In genomic region chr7:135747072-135747471, GRCm38 (mm10) we compare ENCODE assay signal across 20 mouse cellular contexts. TPM values are rescaled to one million over a fixed set of nuclear protein-coding genes. Genes with fewer than 3 reads are reported as not detected.
A peak's percentile ranks its signal among the peaks of the same experiment; 100 is the strongest.
DNase-seq lines count a peak whose midpoint lies in the region; ATAC-seq and TF ChIP-seq lines count a peak whose summit lies in the region.
"Had no signal": no experiment of that assay in that cellular context is flagged by ENCODE, and none has a peak within 500 bp of the region (broad histone marks: within the 10 kb centered on the region; RNA-seq: fewer than 3 reads in every experiment).

No protein-coding gene starts in this region.

- TF ChIP-seq POLR2A in kidney, adult 2 months (IDR thresholded peaks at IDR 0.05; ENCODE audit: low read depth, low read length), result no peak

- no peak for ATAC-seq in lung, embryonic 15.5 days (ENCODE audit: borderline replicate concordance, extremely low read depth, low FRiP score, low TSS enrichment)
- peak; percentile 81 for ATAC-seq in kidney, postnatal 0 days (replicated peaks; ENCODE audit: low FRiP score, low read depth)
- no peak for ATAC-seq in erythroid progenitor cell, adult 5-6 weeks (replicated peaks; ENCODE audit: low FRiP score, poor library complexity, severe bottlenecking)
- ATAC-seq: lung, postnatal 0 days had no signal

- DNase-seq in lung, postnatal 14 days, result no peak
- peak; percentile 80 for DNase-seq in kidney, adult 2 months
- DNase-seq in kidney, postnatal 0 days (ENCODE audit: low spot score), result peak; percentile 33
- DNase-seq in yolk sac, embryonic 10.5 days (ENCODE audit: low spot score), result peak; percentile 61
- no peak for DNase-seq in embryo, embryonic 9.5 days (ENCODE audit: extremely low spot score)
- DNase-seq: adrenal gland, adult 2 months; cerebellum, adult 9-11 months; gastrocnemius, postnatal 10 days; heart, adult 18-20 months; heart, postnatal 36 days; liver, embryonic 13.5 days; midbrain, embryonic 14.5 days; right cerebral cortex, postnatal 25 days had no signal

- H3K4me3 ChIP-seq in lung, embryonic 15.5 days, result no peak overlapping the region
- no peak overlapping the region for H3K4me3 ChIP-seq in kidney, adult 2 months (ENCODE audit: insufficient read depth, low read depth, low read length)
- H3K4me3 ChIP-seq in kidney, postnatal 0 days (replicated peaks; ENCODE audit: low read depth, low read length), result no peak overlapping the region
- H3K4me3 ChIP-seq: forebrain, embryonic 12.5 days; hindbrain, embryonic 15.5 days; limb, embryonic 12.5 days; liver, embryonic 13.5 days; myocyte had no signal

- H3K4me2 ChIP-seq in lung, embryonic 15.5 days, result no peak overlapping the region
- no peak overlapping the region for H3K4me2 ChIP-seq in kidney, postnatal 0 days (ENCODE audit: low read length)
- H3K4me2 ChIP-seq: forebrain, embryonic 12.5 days; hindbrain, embryonic 15.5 days; limb, embryonic 12.5 days; liver, embryonic 13.5 days had no signal

- no peak overlapping the region for H3K9ac ChIP-seq in lung, embryonic 15.5 days
- no peak overlapping the region for H3K9ac ChIP-seq in kidney, postnatal 0 days (ENCODE audit: low read depth, low read length)
- H3K9ac ChIP-seq: forebrain, embryonic 12.5 days; hindbrain, embryonic 15.5 days; limb, embryonic 12.5 days; liver, embryonic 13.5 days had no signal

- no peaks in the 10 kb centered on the region for H3K27me3 ChIP-seq in lung, embryonic 15.5 days
- H3K27me3 ChIP-seq in kidney, adult 2 months (replicated peaks; ENCODE audit: control insufficient read depth, insufficient read depth, low read length), result no peaks in the 10 kb centered on the region
- no peaks in the 10 kb centered on the region for H3K27me3 ChIP-seq in kidney, postnatal 0 days (ENCODE audit: insufficient read depth, low read length)
- H3K27me3 ChIP-seq: forebrain, embryonic 12.5 days; hindbrain, embryonic 15.5 days; limb, embryonic 12.5 days; liver, embryonic 13.5 days had no signal

- no peaks in the 10 kb centered on the region for H3K36me3 ChIP-seq in lung, embryonic 15.5 days
- no peaks in the 10 kb centered on the region for H3K36me3 ChIP-seq in kidney, adult 2 months (ENCODE audit: control insufficient read depth, insufficient read depth, low read length)
- H3K36me3 ChIP-seq in kidney, postnatal 0 days (ENCODE audit: insufficient read depth, low read length), result no peaks in the 10 kb centered on the region
- H3K36me3 ChIP-seq: forebrain, embryonic 12.5 days; hindbrain, embryonic 15.5 days; limb, embryonic 12.5 days; liver, embryonic 13.5 days had no signal

- H3K27ac ChIP-seq in lung, embryonic 15.5 days, result peak overlapping the region; percentile 13; the same call in 1 of the 2 replicates
- H3K27ac ChIP-seq in kidney, adult 2 months (ENCODE audit: insufficient read depth, low read depth, low read length), result peak overlapping the region; percentile 18; the same call in 1 of the 2 replicates
- peak overlapping the region; percentile 62 for H3K27ac ChIP-seq in kidney, postnatal 0 days
- H3K27ac ChIP-seq: forebrain, embryonic 12.5 days; hindbrain, embryonic 15.5 days; limb, embryonic 12.5 days; liver, embryonic 13.5 days had no signal

- H3K4me1 ChIP-seq in lung, embryonic 15.5 days, result peaks cover 30% of the 10 kb centered on the region
- H3K4me1 ChIP-seq in kidney, adult 2 months (ENCODE audit: control insufficient read depth, insufficient read depth, low read length), result peaks cover 12% of the 10 kb centered on the region; the same call in 1 of the 2 replicates
- no peaks in the 10 kb centered on the region for H3K4me1 ChIP-seq in kidney, postnatal 0 days (replicated peaks; ENCODE audit: insufficient read depth, low read length)
- H3K4me1 ChIP-seq: forebrain, embryonic 12.5 days; liver, embryonic 13.5 days had no signal

- 53% methylated on average over 2 of the region's 2 CpGs for WGBS in lung, embryonic 15.5 days
- WGBS in kidney, adult 2 months, result 21% methylated on average over 2 of the region's 2 CpGs
- 30% methylated on average over 2 of the region's 2 CpGs for WGBS in kidney, postnatal 0 days

- no peak for TF ChIP-seq CTCF in kidney, adult 2 months (conservative IDR thresholded peaks at IDR 0.05; ENCODE audit: insufficient read depth, insufficient read length, low read depth, low read length)
- no peak for TF ChIP-seq CTCF in kidney, postnatal 0 days (IDR thresholded peaks at IDR 0.05; ENCODE audit: low read depth)

- H3K9me3 ChIP-seq in lung, embryonic 15.5 days, result no peaks in the 10 kb centered on the region
- no peaks in the 10 kb centered on the region for H3K9me3 ChIP-seq in kidney, postnatal 0 days (replicated peaks; ENCODE audit: low read length)
- H3K9me3 ChIP-seq: forebrain, embryonic 12.5 days; hindbrain, embryonic 15.5 days; liver, embryonic 13.5 days had no signal

RNA-seq across cellular contexts. Expression of gene Mki67, which starts 30.9 kb away (rescaled TPM):
- polyA plus RNA-seq in lung, embryonic 15.5 days (2015; fragmentation: Nextera tagmentation; extraction: Ambion mirVana), result 56.6 and 59.4 TPM in 2 replicates
- polyA plus RNA-seq in kidney, adult 2 months (2012; rRNA removed), result 0.18 and 0.28 TPM in 2 replicates
- polyA plus RNA-seq in kidney, postnatal 0 days (2015; fragmentation: Nextera tagmentation; extraction: Ambion mirVana), result 15.4 and 15.6 TPM in 2 replicates
- total RNA-seq in erythroid progenitor cell, adult 5-6 weeks (2015; ENCODE audit: low replicate concordance), result 3,888 and 3,969 TPM in 2 replicates
- 4,642 and 5,347 TPM in 2 replicates for total RNA-seq in erythroid progenitor cell, adult 5-6 weeks (2017; ENCODE audit: low replicate concordance)

Comparison
In these comparisons a context has a peak if more than half of its experiments do, and no peak if none do; other contexts are left out.
1. RNA of gene Mki67, which starts 30.9 kb away (polyA plus RNA-seq): 56.6 to 59.4 TPM in lung, embryonic 15.5 days and 15.4 to 15.6 TPM in kidney, postnatal 0 days; 0.18 to 0.28 TPM in kidney, adult 2 months; every median in the first group is over 10 times any median in the second.
2. DNase-seq: peak in kidney, adult 2 months (single experiment), kidney, postnatal 0 days (single experiment) and yolk sac, embryonic 10.5 days (single experiment); none in lung, postnatal 14 days (single experiment) and embryo, embryonic 9.5 days (single experiment).
3. Peak in every context shown above with its lines, with median percentiles within 50 percentile points of each other: H3K27ac ChIP-seq.